Mouse (Mus musculus) small intestine, adult 2 months (tissue): Measurements from ENCODE around the gene Ppp4r3b.

Source experiments
- CTCF ChIP-seq: fragments of 200-500 bp; IDR thresholded peaks from 2 replicates; pipeline ENCODE4 v1.5.1; 2012; ENCODE audit warnings: low read depth, mild to moderate bottlenecking, control low read depth, inconsistent platforms, low read length, moderate library complexity, mixed read lengths; ENCODE audit not compliant: insufficient replicate concordance, insufficient read length; ENCODE audit errors: extremely low read depth
- POLR2A ChIP-seq: fragments of 200-500 bp; IDR thresholded peaks from 2 replicates; pipeline ENCODE4 v1.6.1; 2012; ENCODE audit warnings: low read depth, mild to moderate bottlenecking, control low read depth, inconsistent platforms, low read length, moderate library complexity

GRCm38 (mm10) chr11:29239353-29239752, 66.7 kb downstream of the Ppp4r3b start:
- TF ChIP-seq CTCF (no peak), POLR2A (no peak)
